Mouse (Mus musculus): Measurements from ENCODE around the gene Jhy. TPM values are rescaled to one million over a fixed set of nuclear protein-coding genes. Genes with fewer than 3 reads are reported as not detected.

The Jhy gene
- total RNA-seq, 2 experiments from 2014 or later, result 0.25 to 0.89 TPM

GRCm38 (mm10) chr9:40870331-40870730, 93.6 kb downstream of the Jhy start:
- DNase-seq (ENCODE audit: extremely low spot score in 1 of 2, low spot score in 1 of 2), result no peak

GRCm38 (mm10) chr9:40859196-40859595, 104.7 kb downstream of the Jhy start:
- no peak for DNase-seq (ENCODE audit: extremely low spot score in 1 of 2, low spot score in 1 of 2)

GRCm38 (mm10) chr9:40858461-40859160, 105.3 kb downstream of the Jhy start:
- no peak for DNase-seq (ENCODE audit: extremely low spot score in 1 of 2, low spot score in 1 of 2)

- no peak for DNase-seq (ENCODE audit: extremely low spot score in 1 of 2, low spot score in 1 of 2)
Measured at GRCm38 (mm10) chr9:40851515-40851914, 112.4 kb downstream of the Jhy start.

Other genes starting within 250 kb of the Jhy start
- gene Hspa8, start 163.1 kb downstream of the Jhy start, total RNA-seq (2021), result 1,000 to 10,000 TPM; 2,114 to 2,470 TPM
- gene Bsx, start 90.0 kb downstream of the Jhy start, total RNA-seq (2021), result under 1 TPM in 1 of 2 experiments, not detected in 1; 0.12 TPM
- gene Crtam, start 40.5 kb upstream of the Jhy start, total RNA-seq (2021), result under 1 TPM in 1 of 2 experiments, not detected in 1; 0.19 TPM
- gene Ubash3b, start 197.6 kb upstream of the Jhy start, total RNA-seq (2021), result 10 to 100 TPM; 25.3 to 27.6 TPM